Mouse (Mus musculus) urinary bladder, postnatal 10 days (tissue): ENCODE measurements around the gene Ptger1.

Experiments
- DNase-seq: peaks from one replicate; pipeline ENCODE4 v3.0.0; 2022; ENCODE audit warnings: low spot score

The Ptger1 gene

GRCm38 (mm10) chr8:83697374-83698220 is 31.1 kb downstream of the Ptger1 start:
- DNase-seq: no peak

GRCm38 (mm10) chr8:83698291-83698660 is 31.8 kb downstream of the Ptger1 start:
- DNase-seq: no peak

DNA sequence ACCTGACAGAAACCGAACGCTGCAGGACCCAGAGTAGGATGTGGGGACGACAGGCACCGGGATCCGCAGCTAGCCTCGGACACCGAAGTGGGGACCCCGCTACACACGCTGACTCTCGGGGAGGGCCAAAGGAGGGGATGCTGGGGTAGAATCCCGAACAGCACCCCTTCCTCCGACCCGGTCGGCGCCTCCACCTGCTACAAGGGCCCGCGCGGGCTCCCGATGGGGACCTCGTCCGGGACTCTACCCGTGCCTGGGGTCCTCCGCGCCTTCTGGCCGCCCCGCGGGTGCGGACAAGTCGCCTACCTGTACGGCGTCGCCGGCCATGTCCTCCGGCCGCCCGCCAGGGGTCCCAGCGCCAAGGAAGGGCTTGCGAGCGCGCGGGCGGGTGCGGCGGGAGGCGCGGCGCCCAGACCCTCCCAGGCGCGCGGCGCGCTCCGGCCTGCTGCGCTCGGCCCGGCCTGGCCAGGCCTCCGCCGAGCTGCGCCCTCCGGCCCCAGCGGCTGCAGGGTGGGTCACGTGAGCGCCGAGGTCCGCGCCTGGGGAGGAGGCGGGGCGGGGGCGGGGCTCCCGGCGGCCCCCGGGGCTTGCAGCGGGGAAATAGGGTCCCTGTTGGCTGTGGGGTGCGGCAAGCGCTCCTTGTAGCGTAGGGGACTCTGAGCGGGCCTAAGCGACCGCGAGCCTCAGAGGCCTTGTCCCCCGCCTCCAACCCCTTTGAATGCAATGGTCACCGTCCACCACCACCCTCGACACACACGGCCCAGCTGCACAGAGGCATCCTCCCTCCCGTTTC is 32.4 kb downstream of the Ptger1 start, which contains the start of gene Pkn1:
TSS of gene Pkn1 (minus strand) at position 519 of the 793 bp plus-strand sequence.
- DNase-seq: peak; percentile 47

GRCm38 (mm10) chr8:83699566-83699965 is 33.1 kb downstream of the Ptger1 start:
- DNase-seq: no peak

DNA sequence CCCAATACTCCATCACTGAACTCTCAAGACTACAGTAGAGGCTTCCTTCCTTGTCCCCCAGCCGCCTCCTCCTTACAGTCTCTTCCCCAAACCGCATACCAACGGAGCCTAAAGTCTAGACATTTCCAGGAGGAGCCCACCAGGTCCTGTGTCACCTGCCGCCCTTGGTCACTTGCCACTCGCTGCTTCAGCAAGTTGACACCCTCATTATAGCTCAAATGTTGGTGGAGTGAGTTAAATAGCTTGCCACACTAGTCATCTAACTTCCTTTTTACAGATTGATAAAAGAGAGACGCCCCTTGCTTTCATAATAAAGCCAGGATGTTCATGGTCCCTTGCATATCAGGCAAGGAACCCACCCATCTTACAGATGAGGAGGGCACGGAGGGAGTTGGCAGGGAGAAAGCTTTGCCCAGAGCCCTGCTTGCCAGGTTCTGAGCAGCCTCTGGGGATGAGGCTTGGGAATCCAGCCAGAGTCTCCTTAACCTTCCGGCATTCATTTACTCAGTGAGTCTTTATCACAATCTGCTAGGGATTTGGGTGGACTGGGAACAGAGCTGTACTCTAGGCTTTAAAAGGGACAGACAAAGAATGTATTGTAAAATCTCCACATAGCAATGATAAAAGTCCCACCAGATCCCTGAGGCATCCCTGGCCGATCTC is 34.1 kb downstream of the Ptger1 start:
- DNase-seq: no peak

DNA sequence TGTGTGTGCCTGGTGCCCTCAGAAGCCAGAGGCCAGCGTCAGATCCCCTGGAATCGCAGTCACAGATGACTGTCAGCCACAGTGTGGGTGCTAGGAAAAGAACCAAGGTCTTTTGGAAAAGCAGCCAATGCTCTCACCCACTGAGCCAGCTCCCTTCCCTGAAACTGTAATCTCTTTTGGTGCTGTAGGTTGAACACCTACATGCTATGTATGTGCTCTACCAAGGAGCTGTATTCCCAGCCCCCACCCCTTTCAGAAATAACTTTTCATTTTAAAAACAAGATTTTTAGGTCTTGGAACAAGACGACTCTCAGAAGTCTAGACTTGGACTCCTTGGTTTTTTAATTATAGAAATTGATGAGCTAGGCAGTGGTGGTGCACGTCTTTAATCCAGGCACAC is 36.9 kb downstream of the Ptger1 start:
- DNase-seq: no peak

DNA sequence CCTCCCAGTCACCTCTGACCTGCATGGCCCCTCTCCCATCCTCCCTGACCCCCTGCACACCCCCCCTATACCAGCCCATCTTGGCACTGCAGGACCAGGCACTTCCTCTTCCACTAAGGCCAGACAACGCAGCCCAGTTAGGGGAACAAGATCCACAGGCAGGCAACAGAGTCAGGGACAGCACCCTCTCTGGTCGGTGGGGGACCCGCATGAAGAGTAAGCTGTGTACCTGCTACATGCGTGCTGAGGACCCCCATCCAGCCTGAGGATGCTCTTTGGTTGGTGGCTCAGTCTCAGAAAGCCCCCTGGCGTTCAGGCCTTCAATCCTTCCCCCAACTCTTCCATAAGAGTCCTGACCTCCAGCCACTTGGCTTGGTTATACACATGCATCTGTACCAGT is 39.9 kb downstream of the Ptger1 start:
- no peak for DNase-seq

DNA sequence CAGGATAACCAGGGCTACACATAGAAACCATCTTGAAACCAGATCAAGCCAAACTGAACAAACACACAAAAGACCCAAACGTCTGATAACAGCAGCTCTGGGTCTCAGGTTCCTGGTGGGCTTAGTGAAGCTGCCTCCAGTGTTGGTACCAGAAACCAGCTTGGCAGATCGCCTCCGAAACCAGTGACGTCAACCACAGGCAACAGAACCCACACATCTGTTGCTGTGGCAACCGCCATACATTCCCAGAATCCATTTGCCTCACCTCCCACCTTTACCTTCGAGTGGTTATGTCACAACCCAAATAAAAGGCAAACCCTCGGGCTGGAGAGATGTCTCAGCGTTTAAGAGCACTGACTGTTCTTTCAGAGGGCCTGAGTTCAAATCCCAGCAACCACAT is 41.1 kb downstream of the Ptger1 start:
- no peak for DNase-seq

DNA sequence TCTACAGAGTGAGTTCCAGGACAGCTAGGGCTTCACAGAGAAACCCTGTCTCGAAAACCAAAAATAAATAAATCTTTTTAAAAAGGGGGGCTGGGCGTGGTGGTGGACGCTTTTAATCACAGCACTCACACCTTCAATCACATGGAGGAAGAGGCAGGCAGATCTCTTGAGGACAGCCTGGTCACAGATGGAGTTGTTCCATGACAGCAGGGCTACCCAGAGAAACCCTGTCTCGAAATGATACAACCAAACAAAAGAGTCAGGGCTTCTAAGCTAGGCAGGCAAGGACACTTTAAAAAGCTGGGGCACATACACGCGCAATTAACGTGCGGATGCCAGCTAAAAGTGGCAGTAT is 48.2 kb downstream of the Ptger1 start:
- DNase-seq: no peak

DNA sequence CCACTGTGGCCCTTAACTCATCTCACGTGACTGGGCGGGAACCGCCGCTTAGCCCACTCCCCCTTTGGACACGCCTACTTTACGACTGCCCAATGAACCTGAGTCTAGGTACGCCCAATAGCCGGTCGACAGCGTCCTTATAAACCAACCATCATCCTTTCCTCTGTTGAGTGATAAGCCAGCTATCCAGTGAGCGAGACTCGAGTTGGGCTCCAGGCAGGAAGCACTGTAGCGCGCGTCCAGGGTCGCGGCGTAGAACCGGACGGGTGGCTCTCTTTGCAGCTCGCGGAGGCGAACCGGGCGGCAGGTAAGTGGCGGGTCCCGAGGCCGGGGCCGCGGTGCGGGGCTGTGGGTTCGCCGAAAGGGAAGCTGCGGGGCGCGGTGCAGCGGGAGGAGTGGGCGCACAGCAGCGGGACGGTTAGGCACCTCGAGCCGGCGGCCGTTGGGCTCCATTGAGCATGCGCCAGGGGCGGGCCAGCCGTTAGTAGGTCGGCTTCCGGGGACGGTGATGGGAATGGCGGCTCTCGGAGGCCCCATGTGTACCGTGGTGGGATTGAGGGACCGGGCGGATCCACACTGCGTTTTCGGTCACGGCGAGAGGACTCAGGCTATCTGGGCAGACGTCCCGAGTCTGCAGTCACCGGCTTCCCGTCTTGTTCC is 48.7 kb downstream of the Ptger1 start, which contains the start of gene Ddx39:
TSS of gene Ddx39 (plus strand) at position 147 of the 660 bp plus-strand sequence.
- peak; percentile 79 for DNase-seq

GRCm38 (mm10) chr8:83715771-83716170 is 49.3 kb downstream of the Ptger1 start:
- no peak for DNase-seq

GRCm38 (mm10) chr8:83716563-83716962 is 50.1 kb downstream of the Ptger1 start:
- no peak for DNase-seq

DNA sequence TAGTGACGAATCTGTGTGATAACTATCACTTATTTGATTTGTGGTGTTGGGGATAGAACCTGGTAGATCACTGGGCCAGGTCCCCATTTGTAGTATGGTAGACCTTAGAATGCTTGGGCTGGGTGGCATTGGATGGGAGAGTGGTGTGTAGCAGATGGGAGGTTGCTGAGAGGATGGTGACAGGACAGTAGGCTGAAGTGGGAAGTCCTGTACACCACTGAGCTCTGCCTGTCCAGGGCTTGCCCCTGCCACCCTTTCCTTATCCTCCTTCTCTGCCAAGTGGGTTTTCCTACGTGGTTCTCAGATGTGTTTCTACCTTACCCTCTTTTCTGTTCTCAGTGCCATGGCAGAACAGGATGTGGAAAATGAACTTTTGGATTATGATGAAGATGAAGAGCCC is 52.6 kb downstream of the Ptger1 start:
- no peak for DNase-seq

GRCm38 (mm10) chr8:83719693-83720092 is 53.2 kb downstream of the Ptger1 start:
- DNase-seq: no peak

GRCm38 (mm10) chr8:83721405-83722025 is 55.0 kb downstream of the Ptger1 start:
- DNase-seq: no peak
